Mouse (Mus musculus): ENCODE results near the gene Capn9. TPM values are rescaled to one million over a fixed set of nuclear protein-coding genes. Genes with fewer than 3 reads are reported as not detected.

Gene Capn9
- polyA plus RNA-seq, 1 experiment, result not detected

DNA sequence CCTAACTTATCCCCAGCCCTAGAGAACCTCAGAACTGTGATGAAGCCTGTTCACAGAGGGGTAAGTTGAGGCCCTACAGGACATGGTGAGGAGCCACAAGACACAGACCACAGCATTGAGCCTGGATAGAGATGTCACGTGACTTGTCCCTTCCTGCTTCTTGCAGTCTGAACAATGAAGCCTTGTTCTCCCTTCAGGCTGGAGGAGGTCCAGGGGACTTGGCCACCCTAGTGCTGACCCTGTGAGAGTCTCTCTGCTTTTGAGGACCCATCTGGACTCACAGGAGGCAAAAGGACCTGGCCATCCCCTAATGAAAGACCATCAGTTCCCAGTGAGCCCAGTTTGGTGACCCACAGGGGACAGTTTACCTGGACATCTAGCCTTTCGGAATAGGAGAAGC lies 6.8 kb upstream of the Capn9 start:
- Histone ChIP-seq H3K27ac (ENCODE audit: insufficient read depth, low read depth, low read length) (no peak overlapping the region), H3K4me3 (ENCODE audit: insufficient read depth, low read length) (no peak overlapping the region), H3K4me1 (ENCODE audit: control insufficient read depth, insufficient read depth, low read length) (no peaks in the 10 kb centered on the region)
- TF ChIP-seq POLR2A (IDR thresholded peaks at IDR 0.05; ENCODE audit: borderline replicate concordance, low read depth, low read length), result no peak
- no peak for TF ChIP-seq CTCF (IDR thresholded peaks at IDR 0.05; ENCODE audit: low read depth, low read length)

DNA sequence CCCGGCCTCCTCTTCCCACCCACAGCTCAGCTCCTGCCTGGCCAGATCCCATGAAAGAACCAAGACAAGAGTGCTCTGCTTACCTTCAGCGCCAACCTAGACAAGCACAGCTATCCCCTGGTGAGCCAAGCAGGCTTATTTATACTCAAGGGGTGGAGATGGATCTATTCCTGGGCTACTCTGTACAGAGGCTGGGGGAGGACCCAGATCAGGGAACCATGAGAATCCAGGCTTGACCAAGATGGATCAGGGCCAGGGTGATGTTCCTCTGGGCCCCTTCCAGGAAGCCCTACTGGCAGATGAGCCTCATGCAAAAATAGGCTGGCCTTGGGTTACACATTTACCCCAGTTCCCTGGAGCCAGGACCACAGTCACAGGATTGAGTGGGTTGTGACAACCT lies 6.3 kb upstream of the Capn9 start, which contains the start of gene Agt:
Agt (minus strand) TSS at position 114 of the 400 bp plus-strand sequence.
- H3K27ac ChIP-seq (ENCODE audit: insufficient read depth, low read depth, low read length), result no peak within 1 kb of the TSS
- no peaks in the 10 kb centered on the region for H3K4me1 ChIP-seq (ENCODE audit: control insufficient read depth, insufficient read depth, low read length)
- no peak within 1 kb of the TSS for H3K4me3 ChIP-seq (ENCODE audit: insufficient read depth, low read length)
- TF ChIP-seq CTCF (IDR thresholded peaks at IDR 0.05; ENCODE audit: low read depth, low read length), result no peak
- no peak for TF ChIP-seq POLR2A (IDR thresholded peaks at IDR 0.05; ENCODE audit: borderline replicate concordance, low read depth, low read length)

DNA sequence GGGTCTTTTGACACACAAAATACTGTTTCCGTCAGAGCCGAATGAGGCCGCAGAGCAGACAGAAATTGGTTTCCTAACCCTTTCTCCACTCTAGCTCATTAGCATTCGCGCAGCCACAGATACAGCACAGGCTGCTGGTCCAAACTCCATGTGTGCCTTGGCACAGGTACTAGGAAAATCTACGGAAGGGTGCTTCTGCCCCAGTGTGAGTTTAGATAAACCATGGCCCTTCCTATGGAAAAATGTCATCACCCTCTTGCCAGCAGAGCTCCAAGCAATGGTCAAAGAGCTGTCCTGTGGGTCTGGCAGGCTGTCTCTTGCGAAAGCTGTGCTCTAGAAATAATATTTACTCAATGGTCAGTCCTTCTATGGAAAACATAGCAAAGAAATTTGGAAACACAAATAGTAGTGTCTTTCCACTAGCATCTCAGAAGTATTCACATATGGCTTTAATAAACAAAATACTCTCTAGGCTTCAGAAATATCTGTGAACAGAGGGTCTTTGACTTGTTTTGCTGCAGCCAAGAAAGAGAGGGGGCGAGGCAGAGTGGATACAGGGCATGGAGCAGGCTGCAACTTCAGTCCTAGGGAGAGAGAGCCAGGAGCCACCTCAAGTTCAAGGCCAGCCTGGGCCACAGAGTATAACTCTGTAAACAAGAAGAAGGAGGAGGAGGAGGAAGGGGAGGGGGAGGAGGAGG lies 4.0 kb upstream of the Capn9 start:
- H3K4me3 ChIP-seq (ENCODE audit: insufficient read depth, low read length), result no peak overlapping the region
- no peak for TF ChIP-seq CTCF (IDR thresholded peaks at IDR 0.05; ENCODE audit: low read depth, low read length)
- no peak for TF ChIP-seq POLR2A (IDR thresholded peaks at IDR 0.05; ENCODE audit: borderline replicate concordance, low read depth, low read length)
- H3K27ac ChIP-seq (ENCODE audit: insufficient read depth, low read depth, low read length), result no peak overlapping the region

DNA sequence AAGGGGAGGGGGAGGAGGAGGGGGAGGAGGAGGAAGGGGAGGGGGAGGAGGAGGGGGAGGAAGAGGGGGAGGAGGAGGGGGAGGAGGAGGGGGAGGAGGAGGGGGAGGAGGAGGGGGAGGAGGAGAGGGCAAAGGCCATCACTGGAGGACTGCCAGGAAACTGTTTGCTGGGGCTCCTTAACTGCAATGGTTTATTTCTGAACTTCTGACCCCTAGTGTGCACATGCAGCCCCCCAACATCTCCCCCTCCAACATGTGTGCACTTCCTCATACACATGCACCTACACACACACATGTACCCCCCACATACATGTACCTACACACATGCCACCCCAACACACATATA lies 3.5 kb upstream of the Capn9 start:
- H3K4me1 ChIP-seq (ENCODE audit: control insufficient read depth, insufficient read depth, low read length), result no peaks in the 10 kb centered on the region
- no peak for TF ChIP-seq POLR2A (IDR thresholded peaks at IDR 0.05; ENCODE audit: borderline replicate concordance, low read depth, low read length)
- TF ChIP-seq CTCF (IDR thresholded peaks at IDR 0.05; ENCODE audit: low read depth, low read length), result no peak
- no peak overlapping the region for H3K4me3 ChIP-seq (ENCODE audit: insufficient read depth, low read length)
- no peak overlapping the region for H3K27ac ChIP-seq (ENCODE audit: insufficient read depth, low read depth, low read length)

More for the DNA sequence above, 4.0 kb upstream of the Capn9 start:
- no peaks in the 10 kb centered on the region for H3K4me1 ChIP-seq (ENCODE audit: control insufficient read depth, insufficient read depth, low read length)

DNA sequence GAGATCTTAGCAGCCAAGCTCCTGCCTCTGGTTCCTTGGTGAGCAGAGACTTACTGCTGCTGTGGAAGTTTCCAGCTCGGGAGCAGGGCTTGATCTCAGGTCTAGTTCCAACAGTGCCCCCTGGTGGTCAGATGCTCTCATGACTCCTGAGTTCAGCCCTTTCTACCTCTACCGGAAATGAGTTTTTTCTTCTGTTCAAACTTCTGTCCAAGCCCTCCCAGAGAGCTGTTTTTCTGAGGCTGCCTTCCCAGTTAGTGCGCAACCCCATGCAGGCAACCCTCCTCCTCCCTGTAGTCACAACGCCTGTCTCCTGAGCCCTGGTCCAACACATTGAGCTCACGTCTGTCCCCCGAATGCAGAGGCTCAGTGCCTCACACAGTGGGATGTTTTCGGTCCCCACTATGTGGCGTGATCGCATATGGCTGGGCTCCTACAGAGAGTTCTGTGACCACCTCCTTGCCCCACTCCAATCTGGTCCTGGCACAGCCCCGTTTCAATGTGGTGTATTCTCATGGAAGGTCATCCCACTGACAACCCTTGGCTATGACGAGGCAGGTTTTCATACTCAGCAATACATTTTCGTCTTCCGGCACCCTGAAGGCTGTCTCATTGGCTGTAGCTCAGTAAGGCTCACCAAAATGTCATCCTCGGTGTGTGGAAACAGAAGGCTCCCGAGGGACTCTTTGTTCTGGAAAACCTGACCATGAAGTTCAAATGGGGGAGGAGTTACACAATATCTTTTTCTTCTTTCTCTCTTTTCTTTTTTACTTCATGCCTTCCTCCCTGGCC lies 2.2 kb upstream of the Capn9 start:
- no peak overlapping the region for H3K4me3 ChIP-seq (ENCODE audit: insufficient read depth, low read length)
- TF ChIP-seq POLR2A (IDR thresholded peaks at IDR 0.05; ENCODE audit: borderline replicate concordance, low read depth, low read length) (no peak), CTCF (IDR thresholded peaks at IDR 0.05; ENCODE audit: low read depth, low read length) (peak; percentile 92)
- no peak overlapping the region for H3K27ac ChIP-seq (ENCODE audit: insufficient read depth, low read depth, low read length)
- no peaks in the 10 kb centered on the region for H3K4me1 ChIP-seq (ENCODE audit: control insufficient read depth, insufficient read depth, low read length)

DNA sequence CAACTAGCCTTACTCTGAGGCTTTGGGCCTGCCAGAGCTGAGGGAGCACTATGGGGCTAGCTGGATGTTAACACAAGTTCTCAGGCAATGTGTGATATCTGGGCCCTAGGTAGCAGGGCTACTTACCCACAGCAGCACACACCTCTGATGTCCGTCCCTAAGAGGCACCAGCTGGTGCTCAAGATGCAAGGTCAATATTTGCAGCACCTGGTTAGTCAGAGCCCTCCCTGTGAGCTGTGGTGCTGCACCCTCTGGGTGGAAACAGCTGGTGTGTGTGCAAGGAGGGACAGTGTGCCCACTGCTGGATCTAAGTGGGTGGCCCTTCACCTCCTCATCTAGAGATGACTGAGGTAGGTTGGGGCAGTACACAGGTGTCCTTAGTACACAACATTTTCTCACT lies 840 bp downstream of the Capn9 start:
- no peak overlapping the region for H3K4me3 ChIP-seq (ENCODE audit: insufficient read depth, low read length)
- no peaks in the 10 kb centered on the region for H3K4me1 ChIP-seq (ENCODE audit: control insufficient read depth, insufficient read depth, low read length)
- no peak overlapping the region for H3K27ac ChIP-seq (ENCODE audit: insufficient read depth, low read depth, low read length)
- TF ChIP-seq POLR2A (IDR thresholded peaks at IDR 0.05; ENCODE audit: borderline replicate concordance, low read depth, low read length) (no peak), CTCF (IDR thresholded peaks at IDR 0.05; ENCODE audit: low read depth, low read length) (no peak)

DNA sequence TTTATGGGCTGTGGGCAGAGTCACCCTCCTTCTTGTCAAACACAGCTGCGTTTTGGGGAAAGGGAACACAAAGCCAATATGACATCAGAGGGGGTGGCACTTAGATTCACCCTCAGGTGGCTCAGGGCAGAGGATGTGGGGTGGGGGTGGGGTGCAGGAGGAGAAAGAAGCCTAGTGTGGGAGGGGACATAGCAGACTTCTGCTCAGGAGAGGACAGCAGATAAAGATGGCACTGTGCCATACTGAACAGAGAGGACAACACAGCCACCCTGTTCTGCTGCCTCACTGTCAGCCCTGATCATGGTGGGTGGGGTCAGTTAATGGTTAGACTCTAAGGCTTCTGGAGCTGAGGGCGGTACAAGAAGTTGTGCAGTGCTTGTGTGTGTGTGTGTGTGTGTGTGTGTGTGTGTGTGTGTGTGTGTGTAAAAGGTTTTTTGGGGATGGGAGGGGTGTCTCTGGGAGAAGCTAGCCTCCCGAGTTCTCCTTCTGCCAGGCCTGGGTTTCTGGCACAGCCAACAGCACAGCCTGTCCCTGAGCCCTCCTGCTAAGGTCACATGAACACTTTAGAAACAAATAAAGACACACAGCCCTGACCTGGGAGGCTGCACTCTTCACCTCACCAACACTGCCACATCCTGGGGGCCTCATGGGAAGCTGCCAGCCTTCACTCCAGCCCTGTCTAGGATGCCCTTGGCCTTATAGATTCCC lies 10.0 kb downstream of the Capn9 start:
- TF ChIP-seq POLR2A (IDR thresholded peaks at IDR 0.05; ENCODE audit: borderline replicate concordance, low read depth, low read length) (no peak), CTCF (IDR thresholded peaks at IDR 0.05; ENCODE audit: low read depth, low read length) (no peak)
- Histone ChIP-seq H3K27ac (ENCODE audit: insufficient read depth, low read depth, low read length) (no peak overlapping the region), H3K4me1 (ENCODE audit: control insufficient read depth, insufficient read depth, low read length) (peaks cover 8% of the 10 kb centered on the region), H3K4me3 (ENCODE audit: insufficient read depth, low read length) (no peak overlapping the region)

DNA sequence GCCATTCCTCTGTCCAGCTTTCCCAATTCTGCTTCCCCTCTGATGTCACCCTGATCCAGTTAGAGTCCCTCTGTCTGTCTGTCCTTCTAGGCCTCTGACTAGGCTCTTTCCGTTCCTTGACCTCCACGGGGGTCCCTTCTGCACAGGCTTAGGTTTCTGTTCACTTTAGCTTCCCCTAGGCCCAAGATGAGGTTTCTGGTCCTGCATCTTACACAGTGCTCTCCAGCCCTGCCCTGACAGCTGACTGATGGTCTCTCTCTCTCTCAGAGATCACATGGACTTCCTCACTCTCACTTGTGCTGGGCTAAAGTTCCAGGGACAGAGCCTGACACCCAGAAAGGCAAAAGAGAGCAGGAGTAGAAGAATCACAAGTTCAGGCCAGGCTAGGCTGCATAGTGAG lies 10.6 kb downstream of the Capn9 start:
- Histone ChIP-seq H3K27ac (ENCODE audit: insufficient read depth, low read depth, low read length) (no peak overlapping the region), H3K4me1 (ENCODE audit: control insufficient read depth, insufficient read depth, low read length) (peaks cover 8% of the 10 kb centered on the region), H3K4me3 (ENCODE audit: insufficient read depth, low read length) (no peak overlapping the region)
- no peak for TF ChIP-seq CTCF (IDR thresholded peaks at IDR 0.05; ENCODE audit: low read depth, low read length)
- TF ChIP-seq POLR2A (IDR thresholded peaks at IDR 0.05; ENCODE audit: borderline replicate concordance, low read depth, low read length), result no peak

DNA sequence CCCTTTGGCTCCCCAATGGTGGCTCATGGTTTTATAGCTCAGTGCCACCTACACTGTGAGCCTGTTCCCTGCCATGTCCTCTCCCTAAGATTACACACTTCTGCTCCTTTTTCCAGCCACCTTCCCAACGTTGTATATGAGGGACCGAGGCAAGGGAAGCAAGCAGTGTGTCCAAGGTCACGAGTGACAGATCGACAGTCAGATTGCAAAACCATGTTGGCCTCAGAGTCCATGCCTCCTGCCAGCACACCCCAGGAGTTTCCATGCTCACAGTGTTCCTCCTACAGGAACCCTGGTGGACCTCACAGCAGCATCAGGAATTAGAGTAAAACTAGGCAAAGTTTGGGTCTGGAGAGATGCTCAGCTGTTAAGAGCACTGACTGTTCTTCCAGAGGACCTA lies 13.5 kb downstream of the Capn9 start:
- Histone ChIP-seq H3K4me3 (ENCODE audit: insufficient read depth, low read length) (no peak overlapping the region), H3K4me1 (ENCODE audit: control insufficient read depth, insufficient read depth, low read length) (peaks cover 8% of the 10 kb centered on the region), H3K27ac (ENCODE audit: insufficient read depth, low read depth, low read length) (no peak overlapping the region)
- TF ChIP-seq CTCF (IDR thresholded peaks at IDR 0.05; ENCODE audit: low read depth, low read length), result no peak
- TF ChIP-seq POLR2A (IDR thresholded peaks at IDR 0.05; ENCODE audit: borderline replicate concordance, low read depth, low read length), result no peak

DNA sequence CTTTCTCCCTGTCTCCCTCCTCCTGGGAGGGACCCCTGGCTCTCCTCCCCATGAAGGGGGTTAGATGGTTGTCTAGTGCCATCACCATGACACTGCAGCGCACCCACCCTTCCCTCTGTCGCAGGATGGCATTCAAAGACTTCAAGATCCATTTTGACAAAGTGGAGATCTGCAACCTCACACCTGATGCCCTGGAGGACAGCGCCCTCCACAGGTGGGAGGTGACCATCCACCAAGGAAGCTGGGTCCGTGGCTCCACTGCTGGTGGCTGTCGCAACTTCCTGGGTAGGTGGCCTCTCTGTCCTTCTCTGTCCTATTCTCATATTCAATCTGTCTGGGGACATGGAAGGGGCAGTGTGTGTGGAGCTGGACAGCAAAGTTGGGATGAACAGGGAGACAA lies 28.2 kb downstream of the Capn9 start:
- Histone ChIP-seq H3K4me3 (ENCODE audit: insufficient read depth, low read length) (no peak overlapping the region), H3K4me1 (ENCODE audit: control insufficient read depth, insufficient read depth, low read length) (no peaks in the 10 kb centered on the region), H3K27ac (ENCODE audit: insufficient read depth, low read depth, low read length) (no peak overlapping the region)
- TF ChIP-seq POLR2A (IDR thresholded peaks at IDR 0.05; ENCODE audit: borderline replicate concordance, low read depth, low read length) (no peak), CTCF (IDR thresholded peaks at IDR 0.05; ENCODE audit: low read depth, low read length) (no peak)
